Mouse (Mus musculus) midbrain, embryonic 13.5 days (tissue): ENCODE measurements around the gene Dnajc7. TPM values are rescaled to one million over a fixed set of nuclear protein-coding genes. Genes with fewer than 3 reads are reported as not detected.
A peak's percentile ranks its signal among the peaks of the same experiment; 100 is the strongest.

ENCODE experiments used
- ATAC-seq: fragments of 200-750 bp; cut with Nextera tagmentation; 2 replicates; pipeline ENCODE4 v1.8.0; 2017; ENCODE audit warnings: mild to moderate bottlenecking, moderate TSS enrichment, moderate library complexity
- H3K27ac ChIP-seq: fragments of 300-500 bp; sonication (generic); 2 replicates; pipeline ENCODE4 v1.5.1; 2015; ENCODE audit warnings: inconsistent platforms, mild to moderate bottlenecking, moderate library complexity
- H3K27me3 ChIP-seq: fragments of 300-500 bp; sonication (generic); 2 replicates; pipeline ENCODE4 v1.6.1; 2015; ENCODE audit warnings: mild to moderate bottlenecking, inconsistent platforms
- H3K36me3 ChIP-seq: fragments of 300-500 bp; sonication (generic); 2 replicates; pipeline ENCODE4 v1.6.1; 2015; ENCODE audit warnings: mild to moderate bottlenecking, inconsistent platforms
- H3K4me1 ChIP-seq: fragments of 300-500 bp; sonication (generic); replicated peaks from 2 replicates; pipeline ENCODE4 v1.6.1; 2015; ENCODE audit warnings: inconsistent platforms
- H3K4me2 ChIP-seq: fragments of 300-500 bp; sonication (generic); replicated peaks from 2 replicates; pipeline ENCODE4 v1.6.1; 2015; ENCODE audit warnings: moderate library complexity, mild to moderate bottlenecking, inconsistent platforms
- H3K4me3 ChIP-seq: fragments of 300-500 bp; sonication (generic); replicated peaks from 2 replicates; pipeline ENCODE4 v1.5.1; 2015; ENCODE audit warnings: mild to moderate bottlenecking, inconsistent platforms
- H3K9ac ChIP-seq: fragments of 300-500 bp; sonication (generic); replicated peaks from 2 replicates; pipeline ENCODE4 v1.6.1; 2015; ENCODE audit warnings: mild to moderate bottlenecking, inconsistent platforms
- H3K9me3 ChIP-seq: fragments of 300-500 bp; sonication (generic); 2 replicates; pipeline ENCODE4 v1.6.1; 2016; ENCODE audit warnings: mild to moderate bottlenecking, inconsistent platforms
- WGBS: fragments of 180-500 bp; shearing (Covaris S2); methylation state at CpG from one replicate; pipeline ENCODE4 v1.1.7; 2015; 5-methylcytosine and 5-hydroxymethylcytosine counted together
- polyA plus RNA-seq: library from polyadenylated mRNA; unstranded; fragments of >200 nt; fragmentation: Nextera tagmentation; extraction: Ambion mirVana; gene quantifications from 2 replicates; pipeline ENCODE4 v1.2.1, GENCODE M21; 2015

The Dnajc7 gene
- polyA plus RNA-seq, 1 experiment from 2014 or later, result 311 TPM

GRCm38 (mm10) chr11:100576256-100576655 is 43.7 kb downstream of the Dnajc7 start:
- H3K27me3 ChIP-seq, result peaks cover 11% of the 10 kb centered on the region; the same call in 1 of the 2 replicates
- no peak overlapping the region for H3K27ac ChIP-seq
- H3K9ac ChIP-seq, result 0 out of 2 replicates have a peak overlapping the region, but pooled peaks have one; percentile 8
- H3K36me3 ChIP-seq, result peaks cover 31% of the 10 kb centered on the region
- H3K4me2 ChIP-seq, result no peak overlapping the region
- ATAC-seq, result no peak
- peaks cover 21% of the 10 kb centered on the region for H3K4me1 ChIP-seq
- no peak overlapping the region for H3K4me3 ChIP-seq
- no peaks in the 10 kb centered on the region for H3K9me3 ChIP-seq
- WGBS, result 75% methylated on average over 21 of the region's 21 CpGs

GRCm38 (mm10) chr11:100575484-100575855 is 44.5 kb downstream of the Dnajc7 start:
- peaks cover 23% of the 10 kb centered on the region for H3K36me3 ChIP-seq
- peak overlapping the region; percentile 83 for H3K4me2 ChIP-seq
- H3K9me3 ChIP-seq, result no peaks in the 10 kb centered on the region
- 25% methylated on average over 2 of the region's 2 CpGs for WGBS
- H3K27ac ChIP-seq, result peak overlapping the region; percentile 16; the same call in 1 of the 2 replicates
- peak; percentile 28 for ATAC-seq
- peaks cover 28% of the 10 kb centered on the region for H3K4me1 ChIP-seq
- H3K9ac ChIP-seq, result peak overlapping the region; percentile 65
- peak overlapping the region; percentile 60 for H3K4me3 ChIP-seq
- peaks cover 11% of the 10 kb centered on the region; the same call in 1 of the 2 replicates for H3K27me3 ChIP-seq

GRCm38 (mm10) chr11:100574708-100575483 is 45.1 kb downstream of the Dnajc7 start, which contains the start of gene Cnp:
Gene Cnp, plus strand, starts transcription at chr11:100574904.
- Histone ChIP-seq H3K9ac (peak within 1 kb of the TSS; percentile 65), H3K27me3 (peaks cover 11% of the 10 kb centered on the region; the same call in 1 of the 2 replicates), H3K36me3 (peaks cover 17% of the 10 kb centered on the region), H3K4me1 (peaks cover 28% of the 10 kb centered on the region), H3K27ac (peak within 1 kb of the TSS; percentile 16; the same call in 1 of the 2 replicates), H3K4me2 (peak within 1 kb of the TSS; percentile 83), H3K9me3 (no peaks in the 10 kb centered on the region), H3K4me3 (peak within 1 kb of the TSS; percentile 60)
- 3% methylated on average over 46 of the region's 47 CpGs for WGBS
- peak; percentile 55 for ATAC-seq

GRCm38 (mm10) chr11:100574188-100574587 is 45.8 kb downstream of the Dnajc7 start:
- Histone ChIP-seq H3K9me3 (no peaks in the 10 kb centered on the region), H3K4me1 (peaks cover 28% of the 10 kb centered on the region), H3K4me2 (peak overlapping the region; percentile 83), H3K4me3 (no peak overlapping the region), H3K27me3 (peaks cover 11% of the 10 kb centered on the region; the same call in 1 of the 2 replicates), H3K27ac (no peak overlapping the region), H3K36me3 (peaks cover 10% of the 10 kb centered on the region), H3K9ac (no peak overlapping the region)
- WGBS, result 94% methylated on average over 3 of the region's 3 CpGs
- no peak for ATAC-seq

- Histone ChIP-seq H3K9me3 (no peaks in the 10 kb centered on the region), H3K4me1 (peaks cover 26% of the 10 kb centered on the region), H3K27me3 (peaks cover 11% of the 10 kb centered on the region; the same call in 1 of the 2 replicates), H3K27ac (no peak overlapping the region), H3K36me3 (no peaks in the 10 kb centered on the region), H3K4me2 (peak overlapping the region; percentile 54), H3K4me3 (peak overlapping the region; percentile 25), H3K9ac (peak overlapping the region; percentile 48; the same call in 1 of the 2 replicates)
- WGBS, result 9% methylated on average over 16 of the region's 16 CpGs
- peak; percentile 29; the same call in 1 of the 2 replicates for ATAC-seq
Observed at GRCm38 (mm10) chr11:100571202-100571567, 48.8 kb downstream of the Dnajc7 start.

GRCm38 (mm10) chr11:100570430-100571201 is 49.4 kb downstream of the Dnajc7 start:
- Histone ChIP-seq H3K9me3 (no peaks in the 10 kb centered on the region), H3K4me3 (peak overlapping the region; percentile 25), H3K9ac (peak overlapping the region; percentile 48; the same call in 1 of the 2 replicates), H3K4me2 (peak overlapping the region; percentile 54), H3K4me1 (peaks cover 20% of the 10 kb centered on the region), H3K27me3 (peaks cover 11% of the 10 kb centered on the region; the same call in 1 of the 2 replicates), H3K36me3 (no peaks in the 10 kb centered on the region), H3K27ac (no peak overlapping the region)
- ATAC-seq, result peak; percentile 71
- WGBS, result 9% methylated on average over 8 of the region's 8 CpGs

GRCm38 (mm10) chr11:100569789-100570188 is 50.2 kb downstream of the Dnajc7 start:
- H3K27ac ChIP-seq, result no peak overlapping the region
- WGBS, result 68% methylated on average over 9 of the region's 9 CpGs
- no peaks in the 10 kb centered on the region for H3K9me3 ChIP-seq
- no peak overlapping the region for H3K9ac ChIP-seq
- H3K4me2 ChIP-seq, result no peak overlapping the region
- no peaks in the 10 kb centered on the region for H3K36me3 ChIP-seq
- H3K4me1 ChIP-seq, result peaks cover 12% of the 10 kb centered on the region
- no peak overlapping the region for H3K4me3 ChIP-seq
- ATAC-seq, result no peak
- peaks cover 11% of the 10 kb centered on the region; the same call in 1 of the 2 replicates for H3K27me3 ChIP-seq

- H3K4me3 ChIP-seq, result no peak overlapping the region
- peaks cover 11% of the 10 kb centered on the region; the same call in 1 of the 2 replicates for H3K27me3 ChIP-seq
- H3K9me3 ChIP-seq, result no peaks in the 10 kb centered on the region
- 78% methylated on average over 8 of the region's 8 CpGs for WGBS
- no peak overlapping the region for H3K9ac ChIP-seq
- peaks cover 9% of the 10 kb centered on the region for H3K4me1 ChIP-seq
- no peak for ATAC-seq
- no peak overlapping the region for H3K27ac ChIP-seq
- no peak overlapping the region for H3K4me2 ChIP-seq
- no peaks in the 10 kb centered on the region for H3K36me3 ChIP-seq
Observed at GRCm38 (mm10) chr11:100568692-100569091, 51.3 kb downstream of the Dnajc7 start.

- no peaks in the 10 kb centered on the region for H3K36me3 ChIP-seq
- no peaks in the 10 kb centered on the region for H3K9me3 ChIP-seq
- no peak overlapping the region for H3K9ac ChIP-seq
- H3K27me3 ChIP-seq, result peaks cover 11% of the 10 kb centered on the region; the same call in 1 of the 2 replicates
- 67% methylated on average over 9 of the region's 9 CpGs for WGBS
- no peak for ATAC-seq
- H3K4me3 ChIP-seq, result no peak overlapping the region
- H3K27ac ChIP-seq, result no peak overlapping the region
- peaks cover 9% of the 10 kb centered on the region for H3K4me1 ChIP-seq
- no peak overlapping the region for H3K4me2 ChIP-seq
Observed at GRCm38 (mm10) chr11:100567815-100568245, 52.1 kb downstream of the Dnajc7 start.

GRCm38 (mm10) chr11:100567229-100567628 is 52.7 kb downstream of the Dnajc7 start:
- H3K27ac ChIP-seq, result no peak overlapping the region
- H3K4me1 ChIP-seq, result peaks cover 9% of the 10 kb centered on the region
- no peak overlapping the region for H3K4me3 ChIP-seq
- peaks cover 6% of the 10 kb centered on the region; the same call in 1 of the 2 replicates for H3K27me3 ChIP-seq
- no peak overlapping the region for H3K9ac ChIP-seq
- no peaks in the 10 kb centered on the region for H3K36me3 ChIP-seq
- H3K4me2 ChIP-seq, result no peak overlapping the region
- no peak for ATAC-seq
- no peaks in the 10 kb centered on the region for H3K9me3 ChIP-seq
- WGBS, result 90% methylated on average over 5 of the region's 5 CpGs

- no peak for ATAC-seq
- no peak overlapping the region for H3K9ac ChIP-seq
- no peak overlapping the region for H3K27ac ChIP-seq
- H3K36me3 ChIP-seq, result no peaks in the 10 kb centered on the region
- no peaks in the 10 kb centered on the region for H3K9me3 ChIP-seq
- H3K4me3 ChIP-seq, result no peak overlapping the region
- H3K4me1 ChIP-seq, result no peaks in the 10 kb centered on the region
- 81% methylated on average over 6 of the region's 6 CpGs for WGBS
- no peak overlapping the region for H3K4me2 ChIP-seq
- H3K27me3 ChIP-seq, result no peaks in the 10 kb centered on the region
Observed at GRCm38 (mm10) chr11:100564703-100565102, 55.3 kb downstream of the Dnajc7 start.

- Histone ChIP-seq H3K9me3 (no peaks in the 10 kb centered on the region), H3K4me2 (no peak overlapping the region), H3K27me3 (no peaks in the 10 kb centered on the region), H3K9ac (no peak overlapping the region), H3K27ac (no peak overlapping the region), H3K36me3 (no peaks in the 10 kb centered on the region), H3K4me3 (no peak overlapping the region), H3K4me1 (no peaks in the 10 kb centered on the region)
- ATAC-seq, result no peak
- WGBS, result 87% methylated on average over 15 of the region's 15 CpGs
Observed at GRCm38 (mm10) chr11:100564297-100564696, 55.7 kb downstream of the Dnajc7 start.
